Mouse (Mus musculus): ENCODE data around the gene Suox.
"Not testable (repeated sequence)": the region's sequence is repeated elsewhere in the genome, so short reads cannot be mapped to it uniquely, and the experiment has no call there.

The Suox gene

DNA sequence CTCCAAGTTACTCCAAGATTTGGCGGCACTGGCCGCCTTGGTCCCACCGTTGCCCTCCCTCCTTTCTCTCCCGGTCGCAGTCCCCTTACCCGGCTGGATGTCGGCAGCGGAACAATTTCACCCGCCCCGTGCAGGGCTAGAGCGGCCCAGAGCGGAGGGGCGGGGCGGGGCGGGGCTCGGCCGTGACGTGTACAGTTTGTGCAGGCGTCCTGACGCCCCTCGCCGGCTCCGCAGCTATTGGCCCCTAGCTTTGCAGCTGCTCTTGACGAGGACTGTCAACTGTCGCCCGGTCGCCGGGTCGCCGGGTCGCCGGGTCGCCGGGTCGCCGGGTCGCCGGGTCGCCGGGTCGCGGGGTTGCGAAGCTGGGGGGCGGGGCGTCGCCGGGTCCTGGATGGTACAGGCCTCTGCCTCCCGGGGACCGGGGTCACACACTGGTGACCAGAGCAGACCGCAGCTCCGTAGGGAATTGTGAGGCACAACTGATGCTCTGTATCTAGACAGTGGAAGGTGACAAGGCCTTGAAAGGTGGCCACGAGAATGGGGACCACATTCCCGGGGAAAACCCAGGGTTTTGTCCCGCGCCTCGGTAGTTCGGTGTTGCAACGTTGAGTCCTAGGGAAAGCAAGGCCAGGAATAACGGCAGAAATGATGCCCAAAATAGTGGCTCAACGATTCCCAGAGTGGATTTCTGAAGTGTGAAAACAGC is at the start of gene Suox:
Gene Suox, minus strand, starts transcription at position 311 of the 706 bp plus-strand sequence.
- peak; percentile 57 for DNase-seq (ENCODE audit: low spot score)

DNA sequence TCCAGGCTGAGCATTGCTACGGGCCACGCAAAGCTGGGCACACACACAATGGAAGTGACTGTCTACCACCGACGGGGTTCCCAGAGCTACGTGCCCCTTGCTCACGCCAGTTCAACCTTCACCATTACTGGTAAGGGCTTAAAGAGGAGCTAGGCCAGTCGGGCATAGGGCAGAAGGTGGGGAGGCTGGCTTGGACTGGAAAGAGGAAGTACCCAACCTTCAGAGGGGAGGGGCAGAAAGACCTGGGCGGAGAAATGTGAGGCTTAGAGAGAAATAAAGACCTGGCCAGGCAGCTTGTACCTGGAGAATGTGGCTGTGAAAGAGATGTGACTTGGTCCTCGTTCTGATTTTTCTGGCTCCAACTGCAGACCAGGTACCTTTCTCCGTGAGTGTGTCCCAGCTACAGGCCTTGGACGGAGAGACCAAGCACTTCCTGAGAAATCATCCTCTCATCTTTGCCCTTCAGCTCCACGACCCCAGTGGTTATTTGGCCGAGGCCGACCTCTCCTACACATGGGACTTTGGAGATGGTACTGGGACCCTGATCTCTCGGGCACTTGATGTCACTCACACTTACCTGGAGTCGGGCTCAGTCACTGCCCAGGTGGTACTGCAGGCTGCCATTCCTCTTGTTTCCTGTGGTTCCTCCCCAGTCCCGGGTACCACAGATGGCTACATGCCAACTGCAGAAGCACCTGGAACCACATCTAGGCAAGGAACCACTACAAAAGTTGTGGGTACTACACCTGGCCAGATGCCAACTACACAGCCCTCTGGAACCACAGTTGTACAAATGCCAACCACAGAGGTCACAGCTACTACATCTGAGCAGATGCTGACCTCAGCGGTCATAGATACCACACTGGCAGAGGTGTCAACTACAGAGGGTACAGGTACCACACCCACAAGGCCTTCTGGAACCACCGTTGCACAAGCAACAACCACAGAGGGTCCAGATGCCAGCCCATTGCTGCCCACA is 42.0 kb upstream of the Suox start:
- DNase-seq (ENCODE audit: low spot score) = no peak

- DNase-seq (ENCODE audit: low spot score) = not testable (repeated sequence)
Measured at GRCm38 (mm10) chr10:128711318-128711717, 37.4 kb upstream of the Suox start.

GRCm38 (mm10) chr10:128705317-128705693 is 31.4 kb upstream of the Suox start:
- peak; percentile 15 for DNase-seq (ENCODE audit: low spot score)

DNA sequence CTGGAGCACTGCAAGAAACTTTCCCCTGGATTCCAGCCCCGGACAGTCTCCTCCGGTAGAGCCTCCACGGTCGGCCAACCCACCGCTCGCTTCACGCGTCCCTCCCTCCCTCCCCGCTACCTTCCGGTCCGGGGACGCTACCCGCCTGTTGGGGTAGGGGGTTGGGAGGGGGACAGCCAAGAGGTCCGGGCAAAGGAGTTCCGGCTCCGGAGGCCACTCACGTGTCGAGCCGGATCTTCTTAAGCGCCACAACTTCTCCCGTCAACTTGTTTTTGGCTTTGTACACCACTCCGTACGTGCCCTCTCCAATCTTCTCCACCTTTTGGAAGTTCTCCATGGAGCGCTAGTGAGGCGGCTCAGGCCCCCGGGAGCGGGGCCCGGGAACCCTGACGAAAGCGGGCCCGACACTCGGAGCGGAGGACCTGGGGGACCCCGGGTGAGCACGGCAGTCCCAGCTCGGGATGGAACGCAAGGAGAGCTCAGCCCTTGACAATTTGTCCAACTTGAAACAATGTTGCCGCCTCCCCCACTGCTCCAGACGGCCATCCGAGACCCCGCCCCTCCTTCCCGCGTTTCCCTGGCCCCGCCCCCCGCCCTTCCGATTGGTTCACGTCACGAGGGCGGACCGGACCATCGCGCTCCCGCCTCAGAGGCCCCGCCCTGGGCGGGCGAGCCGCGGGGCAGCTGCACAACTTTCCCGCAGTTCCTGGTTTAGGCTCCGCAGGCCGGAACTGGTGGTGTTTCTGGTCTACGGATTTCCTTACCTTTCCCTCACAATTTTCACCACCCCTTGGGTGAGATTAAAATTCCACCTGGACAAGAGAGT is 30.8 kb upstream of the Suox start, which contains the start of gene Cdk2:
Gene Cdk2, minus strand, starts transcription at position 541 of the 826 bp plus-strand sequence.
- peak; percentile 90 for DNase-seq (ENCODE audit: low spot score)

- DNase-seq (ENCODE audit: low spot score) = no peak
Measured at GRCm38 (mm10) chr10:128703895-128704294, 30.0 kb upstream of the Suox start, which contains the start of gene Pmel. Pmel (plus strand) TSS chr10:128704195.

DNA sequence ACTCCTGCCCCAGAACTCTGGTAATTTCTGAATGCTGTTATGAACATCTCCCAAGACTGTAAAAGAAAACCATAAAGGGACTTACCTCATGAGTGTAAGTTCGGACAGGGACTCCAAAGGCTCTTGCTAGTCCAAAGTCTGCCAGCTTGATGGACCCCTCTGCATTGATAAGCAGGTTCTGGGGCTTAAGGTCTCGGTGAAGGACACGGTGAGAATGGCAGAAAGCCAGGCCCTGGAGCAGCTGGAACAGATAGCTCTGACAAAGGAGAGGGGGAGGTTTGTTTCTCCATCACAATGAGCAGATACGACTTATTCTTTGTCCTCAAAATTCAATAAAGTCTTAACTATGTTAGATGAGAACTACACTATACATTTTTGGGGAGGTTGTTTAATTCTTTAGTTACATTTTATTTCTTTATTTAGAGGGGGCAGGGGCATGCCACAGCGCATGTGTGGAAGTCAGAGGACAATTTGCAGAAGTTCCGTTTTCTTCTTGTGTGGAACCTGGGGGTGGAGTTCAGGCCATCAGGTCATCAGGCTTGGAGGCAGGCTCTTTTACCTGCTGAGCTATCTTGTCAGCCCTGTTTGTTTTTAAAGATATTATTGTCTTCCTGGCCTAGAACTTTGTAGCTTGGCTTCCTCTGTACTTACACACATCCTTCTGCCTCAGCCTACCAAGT is 28.6 kb upstream of the Suox start:
- DNase-seq (ENCODE audit: low spot score) = no peak

GRCm38 (mm10) chr10:128700712-128701111 is 26.8 kb upstream of the Suox start:
- no peak for DNase-seq (ENCODE audit: low spot score)

- no peak for DNase-seq (ENCODE audit: low spot score)
Measured at GRCm38 (mm10) chr10:128699611-128700010, 25.7 kb upstream of the Suox start.

GRCm38 (mm10) chr10:128699006-128699405 is 25.1 kb upstream of the Suox start:
- no peak for DNase-seq (ENCODE audit: low spot score)

DNA sequence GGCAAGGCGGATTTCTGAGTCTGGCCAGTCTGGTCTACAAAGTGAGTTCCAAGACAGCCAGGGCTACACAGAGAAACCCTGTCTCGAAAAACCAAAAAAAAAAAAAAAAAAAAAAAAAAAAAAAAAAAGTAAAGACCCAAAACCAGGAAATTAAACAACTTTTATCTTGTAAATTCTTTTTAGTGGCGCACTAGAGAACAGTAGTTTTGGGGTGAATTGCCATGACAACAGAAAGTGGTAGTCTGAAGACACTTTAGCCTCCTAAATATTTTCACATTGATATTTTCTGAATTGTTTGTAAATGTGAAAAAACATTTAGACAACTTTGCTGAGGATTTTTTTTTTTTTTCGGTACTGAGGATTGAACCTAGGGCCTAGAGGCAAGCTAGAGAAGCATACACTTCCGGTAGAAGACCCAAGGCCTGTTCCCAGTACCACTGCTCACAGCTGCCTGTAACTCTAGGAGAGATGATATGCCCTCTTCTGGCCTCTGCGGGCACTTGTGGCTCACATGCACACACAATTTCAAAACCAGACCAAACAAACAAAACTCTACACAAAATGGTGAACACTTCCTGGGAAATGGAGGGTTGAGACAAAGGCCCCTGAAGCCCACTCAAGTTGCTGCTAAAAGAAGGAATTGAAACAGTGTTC is 23.3 kb upstream of the Suox start:
- no peak for DNase-seq (ENCODE audit: low spot score)

DNA sequence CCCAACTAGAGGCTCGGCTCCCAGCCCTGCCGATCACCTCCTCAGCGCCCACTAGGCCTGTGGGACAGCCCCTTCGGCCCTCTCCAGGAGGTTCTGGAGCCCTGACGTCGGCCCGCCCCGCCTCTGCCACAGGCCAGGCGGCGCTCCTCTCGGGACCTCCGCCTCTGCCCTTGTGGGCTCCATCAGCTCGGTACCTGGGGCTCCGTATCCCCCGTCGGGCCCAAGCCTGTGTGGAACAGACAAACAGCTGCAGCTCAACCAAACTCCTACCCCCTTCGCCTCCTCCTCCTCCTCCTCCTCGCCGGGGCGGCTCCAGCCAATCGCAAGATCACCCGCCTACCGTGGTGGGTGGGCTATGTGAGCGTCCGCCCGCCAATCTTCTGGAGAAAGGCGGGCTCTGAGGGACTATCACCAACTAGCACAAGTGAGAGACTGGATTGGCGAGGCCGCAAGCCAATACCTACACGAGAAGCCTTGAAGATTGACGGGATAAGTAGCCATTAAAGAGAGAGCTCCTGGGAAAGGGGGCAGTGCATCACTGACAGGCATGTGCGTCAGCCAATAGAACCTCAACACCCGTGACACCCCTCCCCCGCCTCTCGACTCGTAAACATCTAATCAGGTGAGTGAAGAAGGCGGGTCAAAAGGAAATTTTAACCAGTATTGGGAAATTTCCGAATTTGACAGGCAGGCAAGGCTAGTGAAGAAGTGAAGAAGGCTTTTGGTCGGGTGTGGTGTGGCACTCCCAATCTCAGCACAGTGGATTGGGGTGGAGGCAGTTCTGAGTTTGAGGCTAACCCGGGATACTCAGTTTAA is 22.3 kb upstream of the Suox start, which contains the start of gene Rab5b:
Gene Rab5b, minus strand, starts transcription at position 273 of the 816 bp plus-strand sequence.
- peak; percentile 97 for DNase-seq (ENCODE audit: low spot score)

DNA sequence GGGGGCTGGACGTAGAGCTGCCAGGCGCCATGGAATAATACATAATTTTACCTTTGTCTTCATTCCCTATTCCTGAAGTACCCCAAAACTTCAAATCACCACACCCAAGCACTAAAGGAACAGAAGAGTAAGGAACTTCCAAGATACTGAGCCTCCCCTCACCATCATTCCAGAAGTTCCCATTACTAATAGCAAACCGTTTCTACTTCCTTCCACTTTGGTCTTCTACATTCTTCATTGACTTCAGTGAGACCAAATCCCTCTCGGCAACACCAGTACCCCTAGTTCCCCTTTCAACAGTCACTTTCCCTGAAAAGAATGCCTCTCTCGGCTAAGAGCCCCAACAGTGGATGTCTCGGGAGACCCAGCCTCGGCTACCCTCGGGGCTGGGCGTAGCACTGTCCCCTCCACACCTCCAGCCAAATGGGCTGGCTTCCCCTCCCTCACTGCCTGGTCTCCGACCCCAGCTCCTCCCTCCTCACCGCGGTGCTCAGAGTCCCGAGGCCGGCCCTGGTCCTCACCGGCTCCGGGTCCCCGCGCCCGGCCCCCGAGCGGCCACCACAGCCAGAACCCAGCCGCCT is 21.6 kb upstream of the Suox start:
- no peak for DNase-seq (ENCODE audit: low spot score)

DNA sequence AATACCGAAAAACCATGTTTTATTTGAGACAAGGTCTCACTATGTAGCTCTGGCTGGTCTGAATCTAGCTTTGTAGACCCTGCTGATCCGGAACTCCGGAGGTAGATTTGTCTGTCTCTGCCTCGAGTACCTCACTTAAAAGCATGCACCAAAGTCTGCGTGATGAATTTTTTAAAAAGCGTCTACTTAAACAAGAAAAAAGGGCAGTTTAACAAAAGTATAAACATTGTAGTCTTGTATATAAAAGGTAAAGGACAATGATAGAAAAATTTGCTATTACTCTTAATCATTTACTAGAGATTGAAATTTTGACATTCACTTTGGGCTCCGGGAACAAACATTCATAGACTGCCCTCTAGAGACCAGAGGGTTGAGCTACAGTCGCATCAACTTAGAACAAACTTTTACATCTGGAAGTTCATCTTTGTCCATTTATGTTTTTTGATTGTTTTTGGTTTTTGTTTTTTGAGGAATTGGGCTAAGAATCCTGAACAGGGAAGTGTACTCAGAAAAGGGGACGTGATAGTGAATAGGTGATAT is 666 bp upstream of the Suox start:
- DNase-seq (ENCODE audit: low spot score) = no peak

GRCm38 (mm10) chr10:128671148-128671547 is 2.7 kb downstream of the Suox start:
- no peak for DNase-seq (ENCODE audit: low spot score)

- peak; percentile 56 for DNase-seq (ENCODE audit: low spot score)
Measured at GRCm38 (mm10) chr10:128668790-128669672, 4.8 kb downstream of the Suox start.

GRCm38 (mm10) chr10:128665806-128666205 is 8.1 kb downstream of the Suox start:
- DNase-seq (ENCODE audit: low spot score) = no peak

DNA sequence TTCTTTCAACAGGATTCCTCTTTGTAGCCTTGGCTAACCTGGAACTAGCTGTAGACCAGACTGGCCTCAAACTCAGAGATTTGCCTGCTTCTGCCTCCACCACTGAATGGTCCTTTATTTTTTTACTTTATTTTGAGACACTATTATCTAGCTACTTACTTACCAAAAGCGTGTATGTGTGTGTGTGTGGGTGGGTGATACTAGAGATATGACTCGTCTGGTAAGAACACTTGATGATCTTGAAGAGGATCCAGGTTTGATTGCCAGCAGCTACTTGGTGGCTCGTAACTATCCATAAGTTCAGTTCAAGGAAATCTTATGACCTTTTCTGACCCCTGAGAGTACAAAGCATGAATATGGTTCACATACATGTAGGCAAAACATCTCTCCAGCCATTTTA is 8.6 kb downstream of the Suox start:
- no peak for DNase-seq (ENCODE audit: low spot score)

Data from ovary, postnatal 14 days (tissue).